Mouse (Mus musculus) MEL (cell line): ENCODE measurements around the gene Fut9.

ENCODE experiments used
- CTCF ChIP-seq, 3 experiments: IDR thresholded peaks in 2 of 3; conservative IDR thresholded peaks in 1 of 3; 2 replicates each; pipeline ENCODE4 v1.5.1; 2011 to 2012; ENCODE audit warnings: low read length in 3 of 3, low read depth in 2 of 3, mild to moderate bottlenecking in 2 of 3, improper control_type of control experiment in 1 of 3, inconsistent platforms in 1 of 3, mixed read lengths in 1 of 3, moderate library complexity in 1 of 3; ENCODE audit not compliant: control insufficient read depth in 1 of 3, insufficient read depth in 1 of 3, poor library complexity in 1 of 3, severe bottlenecking in 1 of 3
- MAFK ChIP-seq: IDR thresholded peaks from 2 replicates; pipeline ENCODE4 v1.6.1; 2011; ENCODE audit warnings: low read depth, mild to moderate bottlenecking, low read length, improper control_type of control experiment, borderline replicate concordance

DNA sequence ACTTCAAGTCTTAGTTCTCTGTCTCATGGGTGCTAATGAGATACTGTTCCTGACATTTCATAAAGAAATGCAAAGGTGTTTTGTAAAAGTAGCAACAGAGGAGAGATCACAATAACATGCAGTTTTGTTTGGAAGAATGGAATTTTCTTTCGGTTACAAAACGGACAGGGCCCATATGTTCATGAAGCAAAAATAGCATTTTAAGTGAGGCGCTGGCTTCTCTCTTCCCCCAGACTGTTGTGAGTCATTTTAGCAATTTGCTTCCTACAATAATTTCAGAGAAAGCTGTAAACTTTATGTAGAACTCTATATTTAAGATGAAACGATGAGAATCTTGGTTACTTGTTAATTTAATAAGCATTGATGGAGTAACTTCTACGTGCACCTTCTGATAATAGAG, 78.5 kb downstream of the Fut9 start:
- no peak for TF ChIP-seq MAFK
- TF ChIP-seq CTCF (IDR thresholded peaks at IDR 0.05 in 2 of 3, conservative IDR thresholded peaks at IDR 0.05 in 1 of 3; ENCODE audit: control insufficient read depth in 1 of 3, insufficient read depth in 1 of 3, low read depth in 2 of 3, low read length in 3 of 3, poor library complexity in 1 of 3, severe bottlenecking in 1 of 3): no peak
